Comparison of ENCODE assay signal across 20 mouse cellular contexts in the genomic region with DNA sequence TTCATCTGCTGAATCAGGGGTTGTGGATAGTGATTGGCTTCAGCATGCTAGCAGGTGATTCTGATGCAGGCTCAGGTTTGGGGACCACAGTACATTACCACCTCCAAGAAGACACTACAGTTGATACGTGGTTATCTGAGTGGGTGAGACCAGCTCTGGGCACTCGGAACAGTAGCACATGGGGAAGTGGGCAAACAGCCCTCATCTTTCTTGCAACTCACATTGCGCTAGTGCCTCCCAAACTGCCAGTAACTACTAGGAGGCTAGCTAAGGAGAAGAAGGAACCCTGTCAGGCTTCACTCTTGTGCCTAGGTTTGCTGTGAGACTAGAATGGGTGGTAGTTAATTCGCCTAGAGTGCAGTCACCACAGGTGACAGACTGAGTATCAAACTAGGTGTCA.
DNase-seq lines count a peak whose midpoint lies in the region; ATAC-seq and TF ChIP-seq lines count a peak whose summit lies in the region.
"Had no signal": no experiment of that assay in that cellular context is flagged by ENCODE, and none has a peak within 500 bp of the region (broad histone marks: within the 10 kb centered on the region; RNA-seq: fewer than 3 reads in every experiment).

No protein-coding gene starts in this region.

- WGBS in embryonic facial prominence, embryonic 15.5 days, result 81% methylated on average over 4 of the region's 4 CpGs
- 88% methylated on average over 4 of the region's 4 CpGs for WGBS in stomach, embryonic 15.5 days
- WGBS in cerebellum, adult 2 months, result 66% methylated on average over 4 of the region's 4 CpGs

- peaks cover 24 to 54% of the 10 kb centered on the region in 2 experiments for H3K4me1 ChIP-seq in MEL (ENCODE audit: control insufficient read depth in 1 of 2, insufficient read depth in 2 of 2, low read length in 2 of 2)
- peaks cover 41% of the 10 kb centered on the region for H3K4me1 ChIP-seq in embryonic facial prominence, embryonic 15.5 days
- peaks cover 25% of the 10 kb centered on the region for H3K4me1 ChIP-seq in stomach, embryonic 15.5 days
- H3K4me1 ChIP-seq in cerebellum, adult 2 months (ENCODE audit: control insufficient read depth, insufficient read depth, low read length), result no peaks in the 10 kb centered on the region

- H3K4me2 ChIP-seq in embryonic facial prominence, embryonic 15.5 days (replicated peaks), result no peak overlapping the region
- H3K4me2 ChIP-seq in stomach, embryonic 15.5 days, result no peak overlapping the region
- H3K4me2 ChIP-seq: embryonic facial prominence, embryonic 13.5 days; heart, embryonic 12.5 days; hindbrain, embryonic 14.5 days had no signal

- TF ChIP-seq POLR2A in MEL (IDR thresholded peaks at IDR 0.05; ENCODE audit: control insufficient read depth in 1 of 2, insufficient read depth in 1 of 2, low read depth in 1 of 2, low read length in 2 of 2, poor library complexity in 1 of 2), result no peak
- no peak for TF ChIP-seq POLR2A in cerebellum, adult 2 months (IDR thresholded peaks at IDR 0.05; ENCODE audit: borderline replicate concordance, insufficient read depth, low read length)

- no peak for TF ChIP-seq CTCF in MEL (IDR thresholded peaks at IDR 0.05 in 2 of 3, conservative IDR thresholded peaks at IDR 0.05 in 1 of 3; ENCODE audit: control insufficient read depth in 1 of 3, insufficient read depth in 1 of 3, low read depth in 2 of 3, low read length in 3 of 3, poor library complexity in 1 of 3, severe bottlenecking in 1 of 3)
- TF ChIP-seq CTCF in cerebellum, adult 2 months (IDR thresholded peaks at IDR 0.05; ENCODE audit: borderline replicate concordance, insufficient read depth, low read depth, low read length), result no peak

- H3K27me3 ChIP-seq in MEL (ENCODE audit: control insufficient read depth in 1 of 2, insufficient read depth in 2 of 2, low read length in 2 of 2), result no peaks in the 10 kb centered on the region
- no peaks in the 10 kb centered on the region for H3K27me3 ChIP-seq in embryonic facial prominence, embryonic 15.5 days
- H3K27me3 ChIP-seq in stomach, embryonic 15.5 days (replicated peaks), result no peaks in the 10 kb centered on the region
- H3K27me3 ChIP-seq in cerebellum, adult 2 months (ENCODE audit: control insufficient read depth, insufficient read depth, low read length), result no peaks in the 10 kb centered on the region; the same call in 1 of the 2 replicates
- H3K27me3 ChIP-seq: embryonic facial prominence, embryonic 13.5 days; heart, embryonic 12.5 days; Patski had no signal

- no peaks in the 10 kb centered on the region; the same call in 1 of the 2 replicates for H3K79me2 ChIP-seq in MEL (ENCODE audit: control insufficient read depth, insufficient read depth, low read length, poor library complexity)

- H3K9me3 ChIP-seq in MEL (replicated peaks; ENCODE audit: insufficient read depth, low read length), result no peaks in the 10 kb centered on the region
- no peaks in the 10 kb centered on the region for H3K9me3 ChIP-seq in embryonic facial prominence, embryonic 15.5 days (replicated peaks)
- no peaks in the 10 kb centered on the region for H3K9me3 ChIP-seq in stomach, embryonic 15.5 days
- H3K9me3 ChIP-seq: embryonic facial prominence, embryonic 13.5 days; heart, embryonic 12.5 days; hindbrain, embryonic 10.5 days had no signal

- no peak overlapping the region for H3K9ac ChIP-seq in MEL (ENCODE audit: control insufficient read depth, low read depth, low read length, poor library complexity, severe bottlenecking)
- H3K9ac ChIP-seq in embryonic facial prominence, embryonic 15.5 days, result no peak overlapping the region
- no peak overlapping the region for H3K9ac ChIP-seq in stomach, embryonic 15.5 days
- H3K9ac ChIP-seq: embryonic facial prominence, embryonic 13.5 days; heart, embryonic 12.5 days; hindbrain, embryonic 14.5 days had no signal

- peaks cover 0 to 36% of the 10 kb centered on the region in 2 experiments; a peak in 2 of 4 replicates for H3K36me3 ChIP-seq in MEL (ENCODE audit: control insufficient read depth in 1 of 2, insufficient read depth in 2 of 2, low read length in 2 of 2)
- H3K36me3 ChIP-seq in embryonic facial prominence, embryonic 15.5 days, result no peaks in the 10 kb centered on the region
- no peaks in the 10 kb centered on the region for H3K36me3 ChIP-seq in stomach, embryonic 15.5 days
- H3K36me3 ChIP-seq: heart, embryonic 12.5 days; hindbrain, embryonic 10.5 days had no signal

- no peak overlapping the region for H3K4me3 ChIP-seq in MEL (ENCODE audit: control insufficient read depth in 1 of 2, insufficient read depth in 1 of 2, low read depth in 2 of 2, low read length in 2 of 2)
- no peak overlapping the region for H3K4me3 ChIP-seq in embryonic facial prominence, embryonic 15.5 days (replicated peaks)
- no peak overlapping the region for H3K4me3 ChIP-seq in stomach, embryonic 15.5 days (replicated peaks)
- H3K4me3 ChIP-seq in cerebellum, adult 2 months (replicated peaks; ENCODE audit: insufficient read depth, low read depth, low read length), result no peak overlapping the region
- H3K4me3 ChIP-seq: embryonic facial prominence, embryonic 13.5 days; heart, embryonic 12.5 days; hindbrain, embryonic 10.5 days had no signal

- TF ChIP-seq EP300 in MEL (IDR thresholded peaks at IDR 0.05; ENCODE audit: low read depth in 1 of 2, low read length in 2 of 2), result peak in 1 of 2 experiments; percentile 54; a peak in 1 of 4 replicates

- peak; percentile 35; the same call in 1 of the 2 replicates for ATAC-seq in frontal cortex, adult (ENCODE audit: low TSS enrichment)
- no peak for ATAC-seq in embryonic facial prominence, embryonic 15.5 days (ENCODE audit: insufficient number of reproducible peaks, low FRiP score, low TSS enrichment, low read depth)
- ATAC-seq in stomach, embryonic 15.5 days (ENCODE audit: insufficient read depth, low FRiP score, low read depth), result no peak
- no peak; the same call in 1 of the 2 replicates for ATAC-seq in monocyte, adult 5-6 weeks (replicated peaks; ENCODE audit: insufficient number of reproducible peaks, low FRiP score, low TSS enrichment, poor library complexity, severe bottlenecking)
- ATAC-seq: forebrain, embryonic 14.5 days; Patski had no signal

- no peak overlapping the region for H3K27ac ChIP-seq in MEL (ENCODE audit: control insufficient read depth, low read depth, low read length)
- peak overlapping the region; percentile 39; the same call in 1 of the 2 replicates for H3K27ac ChIP-seq in embryonic facial prominence, embryonic 15.5 days (replicated peaks)
- H3K27ac ChIP-seq in stomach, embryonic 15.5 days, result peak overlapping the region; percentile 57
- no peak overlapping the region for H3K27ac ChIP-seq in cerebellum, adult 2 months (ENCODE audit: insufficient read depth, low read length)
- H3K27ac ChIP-seq: embryonic facial prominence, embryonic 13.5 days; hindbrain, embryonic 10.5 days; hindbrain, embryonic 14.5 days had no signal

- DNase-seq in frontal cortex, postnatal 36 days (ENCODE audit: low spot score in 2 of 2), result no peak
- DNase-seq in MEL (ENCODE audit: low read depth, low spot score), result peak; percentile 45
- no peak for DNase-seq in lung, postnatal 4 days
- no peak for DNase-seq in cerebellum, adult 2 months
- DNase-seq: adrenal gland, adult 2 months; adrenal gland, postnatal 36 days; cerebellum, adult 11 months; cerebellum, adult 9-10 months; cerebellum, postnatal 25 days; gastrocnemius, postnatal 14 days had no signal

- no peak for TF ChIP-seq RAD21 in MEL (IDR thresholded peaks at IDR 0.05; ENCODE audit: low read depth, low read length)

TF ChIP-seq in MEL, 35 proteins besides CTCF, POLR2A, EP300 and RAD21:
- TF ChIP-seq GATA1 (IDR thresholded peaks at IDR 0.05; ENCODE audit: low read depth, low read length) (0 out of 2 replicates have a peak, but pooled peaks have one; percentile 8), MAX (IDR thresholded peaks at IDR 0.05; ENCODE audit: low read length) (no peak)

Comparison
In these comparisons a context has a peak if more than half of its experiments do, and no peak if none do; other contexts are left out.
1. H3K27ac ChIP-seq: peak in embryonic facial prominence, embryonic 15.5 days (single experiment) and stomach, embryonic 15.5 days (single experiment); none in MEL (single experiment) and cerebellum, adult 2 months (single experiment).